In genomic region chr17:24163176-24163962, GRCm38 (mm10) we compare ENCODE assay signal across 8 mouse cellular contexts. TPM values are rescaled to one million over a fixed set of nuclear protein-coding genes. Genes with fewer than 3 reads are reported as not detected.
DNase-seq lines count a peak whose midpoint lies in the region; ATAC-seq and TF ChIP-seq lines count a peak whose summit lies in the region.

Amdhd2 (minus strand) TSS chr17:24163766.

- no peaks in the 10 kb centered on the region for H3K9me3 ChIP-seq in embryonic facial prominence, embryonic 14.5 days (ENCODE audit: control insufficient read depth, low read length)
- no peaks in the 10 kb centered on the region for H3K9me3 ChIP-seq in limb, embryonic 13.5 days
- no peaks in the 10 kb centered on the region for H3K9me3 ChIP-seq in midbrain, embryonic 16.5 days (replicated peaks; ENCODE audit: control insufficient read depth, low read length, poor library complexity, severe bottlenecking)

- peaks cover 12% of the 10 kb centered on the region for H3K4me1 ChIP-seq in embryonic facial prominence, embryonic 14.5 days (ENCODE audit: control insufficient read depth, insufficient read depth, low read length)
- H3K4me1 ChIP-seq in heart, adult 2 months (ENCODE audit: control insufficient read depth, insufficient read depth, low read length): peaks cover 5% of the 10 kb centered on the region
- peaks cover 37% of the 10 kb centered on the region for H3K4me1 ChIP-seq in limb, embryonic 13.5 days
- H3K4me1 ChIP-seq in midbrain, embryonic 16.5 days (ENCODE audit: control insufficient read depth, insufficient read depth, low read length): peaks cover 27% of the 10 kb centered on the region

- H3K79me2 ChIP-seq in heart, adult 2 months (replicated peaks; ENCODE audit: control insufficient read depth, insufficient read depth, low read length): no peaks in the 10 kb centered on the region

- peak within 1 kb of the TSS; percentile 79 for H3K27ac ChIP-seq in embryonic facial prominence, embryonic 14.5 days (replicated peaks; ENCODE audit: low read depth, low read length)
- peak within 1 kb of the TSS; percentile 86 for H3K27ac ChIP-seq in heart, adult 2 months
- peak within 1 kb of the TSS; percentile 76; the same call in 1 of the 2 replicates for H3K27ac ChIP-seq in limb, embryonic 13.5 days
- peak within 1 kb of the TSS; percentile 86 for H3K27ac ChIP-seq in midbrain, embryonic 16.5 days (ENCODE audit: low read length)

- TF ChIP-seq POLR2A in heart, adult 2 months (IDR thresholded peaks at IDR 0.05; ENCODE audit: insufficient read depth, low read depth, low read length): peak; percentile 74

- intact Hi-C loops in heart, adult 2 months (cut with DNase I): no loop called here

- H3K4me3 ChIP-seq in embryonic facial prominence, embryonic 14.5 days (ENCODE audit: low read depth, low read length): peak within 1 kb of the TSS; percentile 76
- H3K4me3 ChIP-seq in heart, adult 2 months: peak within 1 kb of the TSS; percentile 83
- H3K4me3 ChIP-seq in limb, embryonic 13.5 days: peak within 1 kb of the TSS; percentile 86
- H3K4me3 ChIP-seq in midbrain, embryonic 16.5 days (ENCODE audit: low read depth, low read length): peak within 1 kb of the TSS; percentile 78

- ATAC-seq in embryonic facial prominence, embryonic 14.5 days (ENCODE audit: low read depth): peak; percentile 91
- peak; percentile 93 for ATAC-seq in limb, embryonic 13.5 days (ENCODE audit: low FRiP score, low read depth)
- ATAC-seq in midbrain, embryonic 16.5 days: peak; percentile 90

- 2% methylated on average over 46 of the region's 47 CpGs for WGBS in embryonic facial prominence, embryonic 14.5 days
- WGBS in heart, adult 2 months: under 1% methylated on average over 47 of the region's 47 CpGs
- 1% methylated on average over 47 of the region's 47 CpGs for WGBS in limb, embryonic 13.5 days
- WGBS in midbrain, embryonic 16.5 days: under 1% methylated on average over 47 of the region's 47 CpGs

- DNase-seq in 3T3-L1 (ENCODE audit: low read depth, low spot score): peak; percentile 98
- peak; percentile 89 to 97 for DNase-seq in adrenal gland, postnatal 4 days (ENCODE audit: low spot score in 2 of 2)
- peak; percentile 97 for DNase-seq in embryonic facial prominence, embryonic 14.5 days (ENCODE audit: low spot score)
- peak; percentile 96 for DNase-seq in heart, adult 2 months
- DNase-seq in kidney, adult 8-10 months: peak; percentile 97 to 99
- peak; percentile 87 to 97 for DNase-seq in spleen, postnatal 10 days (ENCODE audit: low spot score in 2 of 2)

- no peaks in the 10 kb centered on the region for H3K27me3 ChIP-seq in embryonic facial prominence, embryonic 14.5 days (replicated peaks; ENCODE audit: control insufficient read depth, insufficient read depth, low read length)
- no peaks in the 10 kb centered on the region for H3K27me3 ChIP-seq in heart, adult 2 months (ENCODE audit: control insufficient read depth, insufficient read depth, low read length)
- no peaks in the 10 kb centered on the region for H3K27me3 ChIP-seq in limb, embryonic 13.5 days
- no peaks in the 10 kb centered on the region for H3K27me3 ChIP-seq in midbrain, embryonic 16.5 days (ENCODE audit: control insufficient read depth, insufficient read depth, low read depth, low read length)

- H3K36me3 ChIP-seq in embryonic facial prominence, embryonic 14.5 days (ENCODE audit: control insufficient read depth, insufficient read depth, low read length): peaks cover 22% of the 10 kb centered on the region
- no peaks in the 10 kb centered on the region for H3K36me3 ChIP-seq in heart, adult 2 months (ENCODE audit: control insufficient read depth, insufficient read depth, low read length)
- peaks cover 32% of the 10 kb centered on the region for H3K36me3 ChIP-seq in limb, embryonic 13.5 days
- H3K36me3 ChIP-seq in midbrain, embryonic 16.5 days (ENCODE audit: control insufficient read depth, insufficient read depth, low read length): no peaks in the 10 kb centered on the region

- H3K9ac ChIP-seq in embryonic facial prominence, embryonic 14.5 days (ENCODE audit: low read depth, low read length): peak within 1 kb of the TSS; percentile 75
- H3K9ac ChIP-seq in heart, adult 2 months (ENCODE audit: low read depth, low read length): peak within 1 kb of the TSS; percentile 85
- H3K9ac ChIP-seq in limb, embryonic 13.5 days: peak within 1 kb of the TSS; percentile 86
- H3K9ac ChIP-seq in midbrain, embryonic 16.5 days (ENCODE audit: low read depth, low read length): peak within 1 kb of the TSS; percentile 89

- peak within 1 kb of the TSS; percentile 95 for H3K4me2 ChIP-seq in embryonic facial prominence, embryonic 14.5 days (ENCODE audit: low read depth, low read length)
- H3K4me2 ChIP-seq in limb, embryonic 13.5 days (replicated peaks): peak within 1 kb of the TSS; percentile 96
- peak within 1 kb of the TSS; percentile 91 for H3K4me2 ChIP-seq in midbrain, embryonic 16.5 days (ENCODE audit: low read length)

- TF ChIP-seq CTCF in heart, adult 2 months (IDR thresholded peaks at IDR 0.05): no peak

- TF ChIP-seq EP300 in heart, adult 2 months (IDR thresholded peaks at IDR 0.05; ENCODE audit: insufficient read depth, low read depth, low read length): peak; percentile 93

RNA-seq across cellular contexts. Expression of gene Amdhd2, which starts in this region (rescaled TPM):
- total RNA-seq in adrenal gland, postnatal 4 days (2021): 10 to 100 TPM; 44.9 to 46.8 TPM
- 28.3 and 33.3 TPM in 2 replicates for polyA plus RNA-seq in embryonic facial prominence, embryonic 14.5 days (2014; fragmentation: Nextera tagmentation; extraction: Ambion mirVana)
- 10 to 100 TPM in 1 of 2 experiments, 1 to 10 TPM in 1; 9.0 to 10.2 TPM for total RNA-seq in heart, adult 2 months (2021)
- polyA plus RNA-seq in heart, adult 2 months (2012; rRNA removed): 11.5 and 17.7 TPM in 2 replicates
- polyA plus RNA-seq in limb, embryonic 13.5 days (2015; fragmentation: Nextera tagmentation; extraction: Ambion mirVana): 36.9 and 38.1 TPM in 2 replicates
- polyA plus RNA-seq in midbrain, embryonic 16.5 days (2015; fragmentation: Nextera tagmentation; extraction: Ambion mirVana): 31.1 and 31.6 TPM in 2 replicates

Comparison
In these comparisons a context has a peak if more than half of its experiments do, and no peak if none do; other contexts are left out.
1. Peak in every context shown above with its lines: DNase-seq, ATAC-seq, H3K4me3 ChIP-seq and H3K27ac ChIP-seq.
2. RNA of gene Amdhd2 (total RNA-seq): 44.9 to 46.8 TPM in adrenal gland, postnatal 4 days; 9.0 to 10.2 TPM in heart, adult 2 months; every median in the first group is over 4 times any median in the second.